Mouse (Mus musculus): Measurements from ENCODE around the gene Krt35. TPM values are rescaled to one million over a fixed set of nuclear protein-coding genes. Genes with fewer than 3 reads are reported as not detected.

Krt35 gene
- not detected for polyA plus RNA-seq (2015; fragmentation: Illumina TruSeq; extraction: RNeasy Lipid Tissue Mini Kit (QIAGEN cat#74804); ENCODE audit: insufficient read depth, low replicate concordance)

DNA sequence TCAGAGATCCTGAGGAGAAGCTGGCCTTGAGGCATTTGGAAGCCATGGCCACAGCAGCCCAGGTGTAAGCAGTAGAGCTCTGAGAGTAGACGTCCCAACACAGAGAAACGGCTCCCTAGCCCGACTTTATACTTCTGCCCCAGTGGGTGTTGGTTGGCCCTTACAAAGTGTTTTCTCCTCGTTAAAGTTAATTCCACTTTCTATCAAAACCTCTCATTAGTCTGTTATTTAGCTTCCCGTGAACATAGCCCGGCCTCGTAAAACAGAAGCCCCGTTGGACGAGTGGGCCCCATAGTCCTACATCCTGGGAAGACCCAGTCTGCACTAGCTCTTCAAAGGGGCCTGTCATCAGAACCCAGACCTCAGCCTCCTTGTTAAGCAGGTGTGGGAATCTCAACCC lies at the start of gene Krt35:
Krt35 (minus strand) TSS at position 101 of the 400 bp plus-strand sequence.

DNA sequence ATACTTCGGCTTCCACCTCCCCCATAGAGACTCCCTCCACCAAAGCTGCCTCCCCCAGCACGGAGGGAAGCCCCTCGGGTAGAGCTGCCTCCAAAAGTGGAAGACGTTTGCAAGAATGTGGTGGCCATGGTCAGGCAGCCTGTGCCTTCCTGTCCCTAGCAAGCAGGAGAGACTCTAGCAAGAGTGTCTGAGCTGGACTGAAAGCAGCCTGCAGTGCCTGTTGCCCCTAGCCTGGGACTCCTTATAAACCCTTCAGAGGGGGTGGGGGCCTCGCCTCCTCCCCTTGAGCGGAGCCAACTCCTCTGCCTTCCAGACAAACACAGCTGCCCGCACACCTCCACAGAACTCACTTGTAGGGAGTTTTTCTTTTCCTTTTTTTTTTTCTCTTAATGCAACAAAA lies 39.7 kb upstream of the Krt35 start, which contains the start of gene Krt15:
Krt15 (minus strand) TSS at position 198 of the 400 bp plus-strand sequence.

DNA sequence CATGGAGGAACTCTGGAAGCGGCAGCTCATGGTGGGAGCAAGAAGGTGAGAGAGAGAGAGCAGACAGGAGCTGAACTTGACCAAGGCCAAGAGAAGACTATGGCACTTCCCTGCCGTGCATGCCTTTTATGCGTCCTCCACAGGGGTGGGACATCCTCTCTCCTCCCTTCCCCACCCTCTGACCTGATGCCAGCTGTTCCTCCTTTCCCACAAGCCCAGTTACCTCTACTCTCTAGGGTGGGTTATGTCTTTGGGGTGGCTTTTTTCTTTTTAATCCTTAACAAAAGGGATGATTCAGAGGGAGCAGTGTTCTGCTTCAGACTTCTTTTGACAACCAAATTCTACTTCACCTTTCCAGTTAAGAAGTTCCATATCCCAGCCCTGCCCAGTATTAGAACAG lies 25.4 kb upstream of the Krt35 start, which contains the start of gene Krt13:
Krt13 (minus strand) TSS at position 101 of the 400 bp plus-strand sequence.

GRCm38 (mm10) chr11:100105576-100106122 lies 9.6 kb upstream of the Krt35 start, which contains the start of gene Krt36:
Gene Krt36 (minus strand): TSS chr11:100105626.

GRCm38 (mm10) chr11:100087861-100088260 lies 8.2 kb downstream of the Krt35 start, which contains the start of gene Krt32:
Gene Krt32 (minus strand): TSS chr11:100088226.

GRCm38 (mm10) chr11:100050451-100050850 lies 45.6 kb downstream of the Krt35 start, which contains the start of gene Krt31:
Gene Krt31 (minus strand): TSS chr11:100050551.

Other genes with a start within 250 kb of the Krt35 start
- not detected for gene Krtap4-16, start 244.6 kb downstream of the Krt35 start, polyA plus RNA-seq (2015; fragmentation: Illumina TruSeq; extraction: RNeasy Lipid Tissue Mini Kit (QIAGEN cat#74804); ENCODE audit: insufficient read depth, low replicate concordance)
- not detected for gene Gm11568, start 238.3 kb downstream of the Krt35 start, polyA plus RNA-seq (2015; fragmentation: Illumina TruSeq; extraction: RNeasy Lipid Tissue Mini Kit (QIAGEN cat#74804); ENCODE audit: insufficient read depth, low replicate concordance)
- gene Gm11559, start 231.8 kb downstream of the Krt35 start, polyA plus RNA-seq (2015; fragmentation: Illumina TruSeq; extraction: RNeasy Lipid Tissue Mini Kit (QIAGEN cat#74804); ENCODE audit: insufficient read depth, low replicate concordance): not detected
- gene Krtap9-1, start 222.9 kb downstream of the Krt35 start, polyA plus RNA-seq (2015; fragmentation: Illumina TruSeq; extraction: RNeasy Lipid Tissue Mini Kit (QIAGEN cat#74804); ENCODE audit: insufficient read depth, low replicate concordance): not detected
- not detected for gene Gm11567, start 217.1 kb downstream of the Krt35 start, polyA plus RNA-seq (2015; fragmentation: Illumina TruSeq; extraction: RNeasy Lipid Tissue Mini Kit (QIAGEN cat#74804); ENCODE audit: insufficient read depth, low replicate concordance)
- not detected for gene Krtap31-1, start 188.3 kb downstream of the Krt35 start, polyA plus RNA-seq (2015; fragmentation: Illumina TruSeq; extraction: RNeasy Lipid Tissue Mini Kit (QIAGEN cat#74804); ENCODE audit: insufficient read depth, low replicate concordance)
- not detected for gene Gm11565, start 181.5 kb downstream of the Krt35 start, polyA plus RNA-seq (2015; fragmentation: Illumina TruSeq; extraction: RNeasy Lipid Tissue Mini Kit (QIAGEN cat#74804); ENCODE audit: insufficient read depth, low replicate concordance)
- gene Krtap31-2, start 159.9 kb downstream of the Krt35 start, polyA plus RNA-seq (2015; fragmentation: Illumina TruSeq; extraction: RNeasy Lipid Tissue Mini Kit (QIAGEN cat#74804); ENCODE audit: insufficient read depth, low replicate concordance): not detected
- not detected for gene Krtap9-5, start 147.8 kb downstream of the Krt35 start, polyA plus RNA-seq (2015; fragmentation: Illumina TruSeq; extraction: RNeasy Lipid Tissue Mini Kit (QIAGEN cat#74804); ENCODE audit: insufficient read depth, low replicate concordance)
- not detected for gene Krtap29-1, start 117.2 kb downstream of the Krt35 start, polyA plus RNA-seq (2015; fragmentation: Illumina TruSeq; extraction: RNeasy Lipid Tissue Mini Kit (QIAGEN cat#74804); ENCODE audit: insufficient read depth, low replicate concordance)
- gene Krtap16-1, start 109.6 kb downstream of the Krt35 start, polyA plus RNA-seq (2015; fragmentation: Illumina TruSeq; extraction: RNeasy Lipid Tissue Mini Kit (QIAGEN cat#74804); ENCODE audit: insufficient read depth, low replicate concordance): not detected
- not detected for gene Krtap17-1, start 102.2 kb downstream of the Krt35 start, polyA plus RNA-seq (2015; fragmentation: Illumina TruSeq; extraction: RNeasy Lipid Tissue Mini Kit (QIAGEN cat#74804); ENCODE audit: insufficient read depth, low replicate concordance)
- not detected for gene Krt33a, start 80.0 kb downstream of the Krt35 start, polyA plus RNA-seq (2015; fragmentation: Illumina TruSeq; extraction: RNeasy Lipid Tissue Mini Kit (QIAGEN cat#74804); ENCODE audit: insufficient read depth, low replicate concordance)
- gene Krt33b, start 66.4 kb downstream of the Krt35 start, polyA plus RNA-seq (2015; fragmentation: Illumina TruSeq; extraction: RNeasy Lipid Tissue Mini Kit (QIAGEN cat#74804); ENCODE audit: insufficient read depth, low replicate concordance): not detected
- not detected for gene Krt34, start 54.7 kb downstream of the Krt35 start, polyA plus RNA-seq (2015; fragmentation: Illumina TruSeq; extraction: RNeasy Lipid Tissue Mini Kit (QIAGEN cat#74804); ENCODE audit: insufficient read depth, low replicate concordance)
- not detected for gene Krt31, start 45.7 kb downstream of the Krt35 start, polyA plus RNA-seq (2015; fragmentation: Illumina TruSeq; extraction: RNeasy Lipid Tissue Mini Kit (QIAGEN cat#74804); ENCODE audit: insufficient read depth, low replicate concordance)
- not detected for gene Krt32, start 8.0 kb downstream of the Krt35 start, polyA plus RNA-seq (2015; fragmentation: Illumina TruSeq; extraction: RNeasy Lipid Tissue Mini Kit (QIAGEN cat#74804); ENCODE audit: insufficient read depth, low replicate concordance)
- not detected for gene Krt36, start 9.4 kb upstream of the Krt35 start, polyA plus RNA-seq (2015; fragmentation: Illumina TruSeq; extraction: RNeasy Lipid Tissue Mini Kit (QIAGEN cat#74804); ENCODE audit: insufficient read depth, low replicate concordance)
- gene Krt13, start 25.3 kb upstream of the Krt35 start, polyA plus RNA-seq (2015; fragmentation: Illumina TruSeq; extraction: RNeasy Lipid Tissue Mini Kit (QIAGEN cat#74804); ENCODE audit: insufficient read depth, low replicate concordance): not detected
- not detected for gene Krt15, start 39.7 kb upstream of the Krt35 start, polyA plus RNA-seq (2015; fragmentation: Illumina TruSeq; extraction: RNeasy Lipid Tissue Mini Kit (QIAGEN cat#74804); ENCODE audit: insufficient read depth, low replicate concordance)
- 0.37 TPM for gene Krt19, start 52.4 kb upstream of the Krt35 start, polyA plus RNA-seq (2015; fragmentation: Illumina TruSeq; extraction: RNeasy Lipid Tissue Mini Kit (QIAGEN cat#74804); ENCODE audit: insufficient read depth, low replicate concordance)
- not detected for gene Krt9, start 97.0 kb upstream of the Krt35 start, polyA plus RNA-seq (2015; fragmentation: Illumina TruSeq; extraction: RNeasy Lipid Tissue Mini Kit (QIAGEN cat#74804); ENCODE audit: insufficient read depth, low replicate concordance)
- not detected for gene Krt14, start 111.3 kb upstream of the Krt35 start, polyA plus RNA-seq (2015; fragmentation: Illumina TruSeq; extraction: RNeasy Lipid Tissue Mini Kit (QIAGEN cat#74804); ENCODE audit: insufficient read depth, low replicate concordance)
- gene Krt16, start 152.7 kb upstream of the Krt35 start, polyA plus RNA-seq (2015; fragmentation: Illumina TruSeq; extraction: RNeasy Lipid Tissue Mini Kit (QIAGEN cat#74804); ENCODE audit: insufficient read depth, low replicate concordance): not detected
- not detected for gene Krt17, start 164.8 kb upstream of the Krt35 start, polyA plus RNA-seq (2015; fragmentation: Illumina TruSeq; extraction: RNeasy Lipid Tissue Mini Kit (QIAGEN cat#74804); ENCODE audit: insufficient read depth, low replicate concordance)
- gene Krt42, start 173.6 kb upstream of the Krt35 start, polyA plus RNA-seq (2015; fragmentation: Illumina TruSeq; extraction: RNeasy Lipid Tissue Mini Kit (QIAGEN cat#74804); ENCODE audit: insufficient read depth, low replicate concordance): not detected
- gene Eif1, start 223.6 kb upstream of the Krt35 start, polyA plus RNA-seq (2015; fragmentation: Illumina TruSeq; extraction: RNeasy Lipid Tissue Mini Kit (QIAGEN cat#74804); ENCODE audit: insufficient read depth, low replicate concordance): 1,360 TPM
- not detected for gene Gast, start 238.2 kb upstream of the Krt35 start, polyA plus RNA-seq (2015; fragmentation: Illumina TruSeq; extraction: RNeasy Lipid Tissue Mini Kit (QIAGEN cat#74804); ENCODE audit: insufficient read depth, low replicate concordance)